Mouse (Mus musculus): Measurements from ENCODE around the gene Txndc5. TPM values are rescaled to one million over a fixed set of nuclear protein-coding genes. Genes with fewer than 3 reads are reported as not detected.

Txndc5 gene
- 10 to 100 TPM; 27.2 to 28.0 TPM for total RNA-seq (2021)
- long read RNA-seq, experiment 1, transcript Txndc5-201 (10 exons, 2,843 nt) = major isoform, 90 of 94 reads
- long read RNA-seq, experiment 1, partial matches to known transcripts = 0 of 94 reads
- long read RNA-seq, experiment 1, other reads (novel, unspliced or antisense) = 3 of 94 reads
- long read RNA-seq, experiment 2, transcript Txndc5-201 (10 exons, 2,843 nt) = major isoform, 68 of 74 reads
- long read RNA-seq, experiment 2, partial matches to known transcripts = 3 of 74 reads
- long read RNA-seq, experiment 2, other reads (novel, unspliced or antisense) = 3 of 74 reads

DNA sequence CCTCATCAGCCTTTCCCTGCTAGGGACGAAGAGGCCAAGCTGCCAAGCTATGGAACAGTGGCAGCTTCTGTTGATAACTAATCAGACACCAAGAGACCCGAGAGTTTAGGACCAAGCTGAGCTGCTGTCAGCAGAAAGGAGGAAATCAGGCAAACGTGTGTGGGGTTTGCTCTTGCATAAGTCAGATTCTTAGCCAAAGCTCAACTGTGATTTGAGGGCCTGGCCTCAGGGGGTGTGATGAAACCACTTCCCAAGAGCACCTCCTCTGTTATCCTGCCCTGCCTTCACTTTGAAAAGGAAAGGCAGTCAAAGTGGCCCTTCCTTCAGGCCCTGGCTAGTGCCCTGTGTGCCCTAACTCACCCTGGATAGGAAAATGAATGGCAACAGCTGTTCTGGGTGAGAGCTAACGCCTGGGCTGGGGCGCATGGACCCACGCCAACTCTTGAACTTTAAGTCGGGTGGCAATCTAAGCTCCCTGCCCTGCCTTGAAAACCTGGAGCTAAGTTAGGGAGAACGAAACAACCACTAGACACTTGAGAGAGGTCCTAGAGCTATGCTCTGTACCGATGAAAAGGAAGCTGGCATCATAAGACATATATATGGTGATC, at the start of gene Txndc5:
TSS of gene Txndc5 (minus strand) at position 138 of the 608 bp plus-strand sequence.
- DNase-seq (ENCODE audit: low spot score) = peak; percentile 31

DNA sequence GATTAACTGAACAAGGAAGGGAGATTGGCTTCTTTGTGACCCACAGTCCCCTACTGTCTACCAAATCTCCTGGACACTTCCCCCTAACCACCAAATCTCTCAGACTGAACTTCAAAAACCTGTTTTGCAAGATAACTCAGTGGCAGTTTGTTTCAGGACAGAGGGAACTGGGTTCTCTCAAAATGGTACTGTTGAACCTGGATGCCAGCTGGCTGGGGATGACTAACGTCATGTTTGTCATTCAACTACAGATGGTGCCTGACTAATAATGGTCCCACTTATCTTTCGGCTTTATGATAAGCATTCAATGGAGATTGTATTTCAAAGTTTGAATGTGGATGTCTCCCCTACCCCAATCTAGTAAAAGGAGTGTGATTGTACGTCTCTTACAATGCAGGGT, 46.0 kb upstream of the Txndc5 start:
- DNase-seq (ENCODE audit: low spot score) = no peak

DNA sequence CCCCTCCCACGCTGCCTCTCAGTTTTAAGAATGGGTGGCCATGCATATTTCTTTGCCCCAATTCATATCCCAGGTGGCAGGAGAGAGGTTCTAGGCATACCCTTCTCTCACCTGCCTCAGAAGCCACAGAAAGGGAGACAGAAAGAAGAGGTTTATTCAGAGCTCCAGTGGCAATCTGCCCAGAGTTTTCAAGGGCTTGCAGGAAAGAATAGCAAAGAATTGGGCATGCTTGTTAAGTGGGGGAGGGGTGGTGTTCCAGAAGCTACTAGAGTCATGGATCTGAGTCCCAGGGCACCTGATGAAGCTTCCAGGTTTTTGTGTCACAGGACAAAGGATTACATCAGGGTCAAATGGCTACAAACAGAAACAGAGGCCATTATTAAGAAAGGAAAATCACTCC, 44.7 kb upstream of the Txndc5 start:
- no peak for DNase-seq (ENCODE audit: low spot score)

DNA sequence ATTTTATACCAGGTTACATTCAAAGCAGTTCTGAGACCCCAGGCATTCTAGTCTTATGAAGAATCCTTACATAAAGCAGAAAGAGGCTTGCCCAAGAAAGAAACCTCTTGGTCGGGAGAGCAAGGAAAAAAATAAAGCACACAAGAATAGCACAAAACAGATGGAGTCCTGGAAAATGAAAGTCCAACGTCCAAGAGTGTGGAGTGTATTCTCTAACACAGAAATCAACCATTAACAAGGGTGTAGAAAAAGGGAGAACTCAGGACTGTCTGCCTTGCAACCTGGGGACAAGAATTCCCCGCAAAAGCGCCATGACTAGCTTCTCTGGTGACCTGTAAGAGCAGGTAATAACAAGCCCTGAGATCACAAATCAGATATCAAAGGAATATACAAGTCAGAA, 36.6 kb upstream of the Txndc5 start:
- DNase-seq (ENCODE audit: low spot score) = no peak

DNA sequence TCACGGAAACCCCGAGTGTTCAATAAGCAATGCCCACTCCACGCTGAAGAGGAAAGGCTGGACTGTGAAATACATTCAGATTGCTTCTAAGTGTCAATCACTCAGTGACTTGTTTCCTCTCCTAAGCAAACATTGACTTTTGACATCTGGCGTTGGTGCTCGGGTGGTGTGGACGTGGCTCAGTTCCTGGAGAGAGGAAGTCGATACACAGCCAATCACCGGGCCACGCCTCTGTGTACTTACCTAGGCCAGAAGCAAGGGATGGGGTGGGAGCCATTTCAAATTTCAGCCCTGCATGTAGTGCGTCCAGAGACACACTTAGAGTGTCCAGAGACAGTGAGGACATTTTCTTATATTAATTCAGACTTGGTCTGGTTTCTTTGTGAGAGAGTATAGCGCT, 26.0 kb upstream of the Txndc5 start:
- no peak for DNase-seq (ENCODE audit: low spot score)

DNA sequence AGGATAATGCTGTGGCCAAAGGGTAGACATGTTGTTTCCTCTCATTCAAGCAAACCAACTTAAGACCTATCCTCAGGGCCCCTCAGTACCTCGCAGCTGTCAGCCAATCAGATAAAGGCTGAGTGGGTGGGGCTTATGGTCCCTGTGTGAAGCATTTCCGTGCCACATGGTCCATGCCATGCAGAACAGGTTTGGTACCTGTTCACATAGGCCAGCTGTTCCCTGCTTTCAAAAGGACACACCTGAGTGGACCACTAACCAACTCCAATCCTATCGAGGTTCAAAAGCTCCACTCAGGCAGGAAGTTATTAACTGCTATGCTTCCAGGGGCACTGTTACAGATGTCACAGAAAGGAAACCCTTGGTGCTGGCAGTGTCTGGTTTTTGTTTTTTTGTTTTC, 25.6 kb upstream of the Txndc5 start:
- no peak for DNase-seq (ENCODE audit: low spot score)

DNA sequence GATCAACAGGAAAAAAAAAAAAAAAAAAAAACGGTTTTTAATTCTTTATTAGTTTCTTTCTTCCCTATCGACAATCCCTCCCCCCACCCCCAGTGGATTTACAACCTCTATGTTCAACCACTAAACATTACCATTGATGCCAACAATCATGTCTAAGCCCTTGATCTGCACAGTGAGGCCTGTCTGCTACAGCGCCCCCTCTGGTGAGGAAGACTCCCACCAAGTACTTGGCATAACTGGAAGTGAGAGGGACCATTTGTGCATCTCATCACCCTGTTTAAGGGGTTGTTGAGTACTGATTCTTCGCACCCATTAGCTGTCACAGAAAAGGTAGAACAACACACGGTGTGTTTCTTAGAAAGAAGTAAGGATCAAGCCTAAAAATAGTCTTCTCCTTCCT, 20.1 kb upstream of the Txndc5 start:
- no peak for DNase-seq (ENCODE audit: low spot score)

DNA sequence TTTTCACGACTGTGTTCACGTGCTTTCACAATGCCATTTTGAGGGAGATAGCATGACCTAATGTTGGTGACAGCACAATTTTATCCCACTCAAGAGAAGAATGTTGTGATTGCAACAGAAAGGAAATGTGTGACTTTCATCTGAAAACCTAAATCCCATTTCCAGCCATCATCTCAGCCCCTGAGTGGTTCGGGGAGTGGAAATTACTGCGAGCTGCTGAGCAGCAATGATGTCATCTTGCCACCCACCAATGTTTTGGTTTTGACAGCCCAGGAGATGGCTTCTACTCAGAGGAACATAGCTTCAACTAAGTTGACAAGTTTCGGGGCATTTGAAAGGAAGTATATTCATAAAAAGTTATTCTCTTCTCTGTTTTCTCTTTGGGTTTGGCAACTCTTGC, 19.1 kb upstream of the Txndc5 start:
- no peak for DNase-seq (ENCODE audit: low spot score)

DNA sequence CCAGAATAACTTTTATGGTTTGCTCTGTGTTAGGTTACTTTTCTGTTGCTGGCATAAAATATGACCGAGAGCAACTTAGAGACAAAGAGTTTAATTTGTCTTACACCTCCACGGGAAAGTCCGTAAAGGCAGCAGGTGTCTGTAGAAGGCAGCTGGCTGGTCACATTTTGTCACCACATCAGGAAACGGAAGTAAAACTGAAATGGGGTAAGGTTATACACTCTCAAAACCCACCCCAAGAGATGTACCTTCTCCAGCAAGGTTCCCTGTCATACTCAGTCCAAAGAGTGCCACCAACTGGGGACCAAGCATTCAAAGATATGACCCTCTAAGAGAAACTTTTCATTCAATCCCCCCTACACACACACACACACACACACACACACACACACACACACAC, 18.1 kb upstream of the Txndc5 start:
- no peak for DNase-seq (ENCODE audit: low spot score)

DNA sequence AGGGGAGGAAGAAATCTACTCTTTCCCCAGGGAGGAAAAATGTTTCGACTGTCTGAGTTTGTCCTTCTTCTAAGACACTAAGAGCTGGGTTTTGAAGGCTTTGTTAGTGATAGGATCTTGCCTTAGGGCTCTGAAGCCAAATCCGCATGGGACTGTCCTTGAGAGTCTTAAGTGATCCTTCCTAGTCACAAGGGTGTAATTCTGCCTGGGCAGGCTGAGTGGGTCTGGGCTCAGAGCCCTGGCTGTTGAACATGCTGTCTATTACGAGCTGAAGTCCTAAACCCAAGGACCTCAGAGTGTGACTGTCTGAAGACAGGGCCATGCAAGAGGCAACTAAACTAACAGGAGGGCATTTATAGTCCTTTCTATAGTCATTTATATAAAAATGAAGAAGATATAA, 16.8 kb upstream of the Txndc5 start:
- peak; percentile 78 for DNase-seq (ENCODE audit: low spot score)

DNA sequence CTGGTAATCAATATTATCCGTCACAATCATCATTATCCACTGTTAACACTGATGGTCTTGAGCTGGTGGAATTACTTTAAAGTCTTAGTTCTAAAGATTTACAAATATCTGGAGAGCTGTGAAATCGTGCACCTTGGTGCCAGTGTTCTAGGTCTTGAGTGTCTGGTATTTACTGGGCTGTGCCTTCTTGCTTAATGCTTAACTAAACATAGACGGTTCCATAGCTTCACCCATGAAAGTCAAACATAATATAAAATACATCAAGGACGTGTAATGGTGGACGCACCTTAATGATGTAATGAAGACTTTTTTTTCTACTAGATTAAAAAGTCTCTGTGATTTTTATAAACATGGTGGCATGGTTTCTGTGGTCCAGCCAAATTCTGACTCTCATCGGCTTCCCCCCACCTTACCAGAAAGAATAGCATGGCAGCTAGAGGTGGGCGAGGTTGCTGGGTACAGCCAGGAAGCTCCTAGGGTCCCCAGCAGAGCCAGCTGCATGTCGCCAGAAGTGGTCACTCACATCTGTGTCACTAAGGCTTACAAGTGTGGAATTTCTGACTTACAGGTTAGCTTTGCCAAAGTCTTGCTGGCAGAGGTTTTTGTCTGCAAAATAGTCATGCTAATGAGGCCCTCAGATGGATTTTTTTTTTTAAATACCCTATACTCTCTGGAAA, 16.3 kb upstream of the Txndc5 start:
- no peak for DNase-seq (ENCODE audit: low spot score)

DNA sequence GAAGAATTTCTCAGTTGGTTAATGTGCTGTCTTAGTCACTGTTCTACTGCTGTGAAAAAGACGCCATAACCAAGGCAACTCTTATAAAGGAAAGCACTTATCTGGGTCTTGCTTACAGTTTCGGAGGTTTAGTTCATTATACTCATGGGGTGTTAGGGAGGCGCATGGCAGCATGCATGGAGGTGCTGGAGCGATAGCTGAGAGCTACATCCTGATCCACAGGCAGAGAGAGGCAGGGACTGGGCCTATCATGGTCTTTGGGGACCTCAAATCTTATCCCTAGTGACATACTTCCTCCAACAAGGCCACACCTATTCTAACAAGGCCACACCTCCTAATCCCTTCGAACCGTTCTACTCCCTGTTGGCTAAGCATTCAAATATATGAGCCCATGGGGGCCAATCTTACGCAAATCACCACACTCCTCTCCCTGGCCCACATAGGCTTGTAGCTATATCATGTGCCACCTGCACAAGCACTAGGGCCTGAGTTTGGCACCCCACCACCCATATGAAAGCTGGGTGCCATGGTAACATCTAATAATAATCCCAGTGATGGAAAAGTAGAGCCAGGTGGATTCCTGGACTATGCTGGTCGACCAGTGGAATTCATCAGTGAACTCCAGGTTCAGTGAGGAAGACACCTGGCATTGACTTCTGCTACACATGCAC, 15.0 kb upstream of the Txndc5 start:
- no peak for DNase-seq (ENCODE audit: low spot score)

DNA sequence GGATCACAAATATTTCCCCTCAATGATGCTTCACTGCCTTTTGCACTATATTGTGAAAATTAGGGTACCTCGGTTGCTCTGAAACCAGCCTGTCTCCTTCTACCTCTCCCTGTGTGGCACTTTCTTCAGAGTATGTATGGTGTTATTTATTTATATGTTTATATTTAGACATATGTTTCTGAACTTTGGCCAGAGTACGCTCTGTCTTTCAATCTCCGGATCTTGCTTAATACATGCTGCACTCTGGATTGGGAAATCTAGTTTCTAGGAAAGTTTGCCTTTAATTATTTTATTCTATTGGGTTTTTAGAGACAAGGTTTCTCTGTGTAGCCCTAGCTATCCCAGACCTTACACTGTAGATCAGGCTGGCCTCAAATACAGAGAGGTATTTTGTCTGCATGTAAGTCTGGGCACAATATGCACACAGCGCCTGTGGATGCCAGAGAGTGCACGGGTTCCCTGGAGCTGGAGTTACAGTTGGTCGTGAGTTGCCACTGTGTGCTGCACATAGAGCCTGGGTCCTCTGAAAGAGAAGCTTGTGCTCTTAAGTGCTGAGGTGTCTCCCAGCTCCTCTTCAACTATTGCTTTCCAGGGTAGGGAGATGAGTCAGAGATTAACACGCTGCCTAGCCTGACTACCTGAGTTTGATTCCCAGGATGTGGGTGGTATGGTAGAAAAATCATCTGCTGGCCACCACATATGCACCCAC, 10.7 kb upstream of the Txndc5 start:
- DNase-seq (ENCODE audit: low spot score) = no peak

DNA sequence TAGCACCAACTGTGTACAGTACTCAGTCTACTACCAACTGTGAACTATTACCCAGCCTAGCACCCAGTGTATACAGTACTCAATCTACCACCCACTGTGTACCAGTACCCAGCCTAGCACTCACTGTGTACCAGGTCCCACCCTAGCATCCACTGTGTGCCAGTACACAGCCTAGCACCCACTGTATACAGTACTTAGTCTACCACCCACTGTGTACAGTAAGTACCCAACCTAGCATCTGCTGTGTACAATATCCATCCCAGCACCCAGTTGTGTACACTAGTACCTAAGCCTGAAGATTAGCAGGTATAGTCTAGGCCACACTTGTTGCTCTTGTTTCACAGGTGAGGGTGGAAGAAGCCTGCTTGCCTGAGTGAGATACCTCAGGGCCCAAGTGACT, 8.9 kb upstream of the Txndc5 start:
- no peak for DNase-seq (ENCODE audit: low spot score)

DNA sequence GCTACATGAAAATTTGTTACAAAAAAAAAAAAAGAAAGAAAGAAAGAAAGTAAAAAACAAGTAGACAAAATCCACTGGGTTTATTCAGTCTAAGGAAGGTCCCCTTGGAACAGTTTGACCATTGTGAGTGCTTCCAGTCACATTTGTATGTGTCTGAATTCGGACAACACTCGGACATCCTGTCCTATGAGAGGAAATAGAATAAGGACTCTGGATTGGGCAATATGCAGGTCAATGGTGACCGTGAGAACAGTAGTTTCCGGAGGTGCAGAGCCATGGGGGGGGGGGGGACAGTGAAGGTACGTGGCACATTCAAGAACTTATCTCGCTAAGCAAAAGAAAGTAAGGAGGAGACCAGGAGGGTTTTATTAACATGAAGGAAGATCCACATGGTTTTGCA, 6.1 kb upstream of the Txndc5 start:
- no peak for DNase-seq (ENCODE audit: low spot score)

DNA sequence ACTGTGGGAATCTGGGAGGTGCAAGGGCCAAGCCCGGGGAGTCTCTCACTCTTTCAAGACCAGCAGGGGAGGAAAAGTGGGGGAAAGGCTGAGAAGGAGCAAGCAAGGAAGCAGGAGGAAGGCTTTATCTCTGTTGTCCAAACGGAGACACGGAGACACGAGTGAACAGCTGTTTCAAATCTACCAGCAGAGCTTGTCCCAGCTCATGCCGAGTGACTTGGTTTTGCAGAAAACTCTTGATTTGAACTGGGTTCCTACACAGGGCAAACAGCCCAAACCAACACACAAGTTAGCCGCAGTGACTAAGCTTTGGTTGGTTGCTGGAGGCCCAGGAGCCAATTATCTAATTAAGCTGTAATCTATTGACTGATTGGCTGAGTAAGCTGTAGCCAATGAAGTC, 5.4 kb upstream of the Txndc5 start:
- DNase-seq (ENCODE audit: low spot score) = no peak

DNA sequence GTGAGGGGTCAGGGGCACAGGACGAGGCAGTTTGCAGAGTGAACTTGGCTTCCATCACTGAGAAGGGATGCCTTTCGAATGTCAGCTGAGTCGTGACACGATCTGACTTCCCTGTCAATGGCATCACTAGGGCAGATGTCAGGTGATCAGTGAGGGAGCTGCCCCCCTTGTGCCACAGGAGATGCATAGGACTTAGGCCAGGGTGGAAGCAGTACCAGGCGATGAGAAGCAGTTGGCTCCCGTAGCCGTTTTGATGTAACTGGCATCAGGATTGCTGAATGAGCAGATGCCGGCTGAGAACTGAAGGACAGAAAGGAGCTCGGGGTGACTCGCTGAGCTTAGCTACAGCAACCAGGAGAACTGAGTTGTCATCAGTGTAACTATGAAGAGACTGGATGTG, 4.8 kb upstream of the Txndc5 start:
- peak; percentile 67 for DNase-seq (ENCODE audit: low spot score)

DNA sequence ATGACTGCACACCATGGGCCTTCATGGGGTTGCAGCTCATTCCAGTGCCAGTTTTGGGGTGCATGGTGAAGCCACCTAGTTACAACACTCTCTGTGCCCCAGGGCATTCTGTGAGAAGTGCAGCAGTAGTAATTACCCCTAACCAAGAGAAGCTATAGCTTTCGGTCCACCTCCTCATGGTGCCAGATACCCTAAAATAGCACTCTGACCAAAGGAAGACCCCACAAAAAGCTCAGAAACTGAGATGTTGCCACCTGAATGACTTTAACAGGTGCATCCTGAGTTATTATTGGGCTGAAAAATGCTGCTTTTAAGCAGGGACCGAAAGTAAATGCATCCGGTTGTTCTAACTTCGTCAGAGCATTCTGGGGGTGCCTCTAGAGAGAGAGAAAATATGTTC, 2.9 kb upstream of the Txndc5 start:
- DNase-seq (ENCODE audit: low spot score) = no peak

DNA sequence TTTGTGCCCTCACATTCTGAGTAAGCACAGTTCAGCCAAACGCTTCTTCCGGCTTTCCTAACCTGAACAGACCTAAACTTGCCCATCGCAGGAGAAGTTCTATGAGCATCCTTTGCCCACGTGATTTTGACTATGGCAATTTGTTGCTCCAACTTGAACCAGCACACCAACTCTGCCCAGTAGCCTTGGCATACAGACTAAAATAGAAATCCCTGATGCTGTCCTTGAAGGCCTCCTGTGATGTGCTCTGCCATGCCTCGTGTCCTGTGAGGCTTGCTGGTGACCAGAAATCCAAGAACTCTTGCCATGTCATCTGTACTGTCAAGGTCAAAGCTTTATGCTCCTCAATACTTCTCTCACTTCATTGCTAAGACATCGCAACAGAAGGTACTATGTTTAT, 952 bp upstream of the Txndc5 start:
- no peak for DNase-seq (ENCODE audit: low spot score)

DNA sequence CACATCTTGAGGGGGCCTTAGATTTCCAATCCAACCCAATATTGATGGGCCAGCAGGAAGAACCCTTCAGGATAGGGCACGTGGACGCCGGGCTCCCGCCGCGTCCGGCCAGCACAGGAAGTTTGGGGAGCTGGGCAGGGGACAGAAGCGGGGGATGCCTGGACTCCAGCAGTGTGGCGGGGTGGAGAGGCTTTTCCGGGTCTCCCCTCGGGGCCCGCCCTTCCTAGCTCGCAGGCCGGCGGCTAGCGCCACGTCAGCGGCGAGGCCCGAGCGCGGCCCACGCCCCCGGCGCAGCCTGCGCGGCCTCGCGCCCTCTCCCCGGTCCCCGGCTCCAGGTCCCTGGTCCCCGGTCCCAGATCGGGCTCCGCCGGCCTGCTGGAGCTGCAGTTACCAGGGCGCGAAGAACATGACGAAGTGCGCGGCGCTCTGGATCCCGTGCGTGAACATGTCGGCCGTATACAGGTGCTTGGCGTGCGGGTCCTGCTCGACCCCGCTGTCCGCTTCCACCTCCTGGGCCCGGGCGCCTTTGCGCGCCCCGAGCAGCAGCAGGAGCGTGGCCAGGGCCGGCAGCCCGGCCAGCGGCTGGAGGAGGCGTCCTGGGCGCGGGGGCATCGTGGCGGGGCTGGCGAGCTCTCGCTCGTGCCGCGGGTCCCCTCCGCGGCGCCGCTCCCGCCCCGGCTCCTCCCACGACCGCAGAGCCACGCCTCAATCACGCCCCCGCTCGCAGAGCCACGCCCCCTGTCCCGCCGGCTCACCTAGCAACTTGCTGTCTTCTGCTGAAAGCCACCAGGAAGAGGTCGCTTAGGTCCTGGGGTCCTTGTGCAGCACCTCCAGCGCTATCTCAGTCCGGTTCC, 600 bp downstream of the Txndc5 start:
- DNase-seq (ENCODE audit: low spot score) = peak; percentile 90
